In the genomic region with DNA sequence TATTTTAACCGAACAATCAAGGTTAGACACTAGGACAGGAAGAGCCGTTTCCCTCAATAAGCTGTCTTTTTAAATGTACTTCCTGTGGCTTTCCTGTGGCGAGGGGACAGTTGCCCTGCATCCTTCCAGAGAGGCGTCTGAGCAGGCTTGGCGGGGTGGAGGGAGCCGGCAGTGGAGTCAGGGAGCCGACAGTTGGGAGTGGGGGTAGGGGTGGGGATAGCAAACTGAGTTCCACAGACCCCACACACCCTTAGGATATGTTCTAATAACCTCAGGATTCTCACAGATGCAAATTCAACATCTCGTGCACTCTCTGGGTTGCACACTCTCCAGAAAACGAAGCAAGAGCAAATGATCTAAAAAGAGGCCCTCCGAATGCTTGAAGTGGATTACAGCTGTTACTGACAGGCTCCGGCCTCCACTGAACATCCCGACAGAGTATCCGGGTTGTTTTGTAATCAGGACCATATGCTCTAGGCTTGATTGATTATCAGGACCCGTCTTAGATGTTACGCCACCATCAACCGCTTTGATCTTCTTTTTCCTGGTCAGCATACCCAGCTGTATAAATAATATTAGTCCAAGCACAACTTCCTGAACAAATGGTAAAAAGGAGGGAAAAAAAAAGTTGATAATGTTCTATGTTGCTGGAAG, we compare ENCODE assay signal across 8 mouse cellular contexts. TPM values are rescaled to one million over a fixed set of nuclear protein-coding genes. Genes with fewer than 3 reads are reported as not detected.
DNase-seq lines count a peak whose midpoint lies in the region; ATAC-seq and TF ChIP-seq lines count a peak whose summit lies in the region.

No protein-coding gene starts in this region.

- H3K4me3 ChIP-seq in intestine, embryonic 14.5 days (ENCODE audit: low read depth, low read length) = no peak overlapping the region
- no peak overlapping the region for H3K4me3 ChIP-seq in intestine, postnatal 0 days (ENCODE audit: low read depth, low read length)
- peak overlapping the region; percentile 44 for H3K4me3 ChIP-seq in heart, embryonic 10.5 days
- 0 out of 2 replicates have a peak overlapping the region, but pooled peaks have one; percentile 10 for H3K4me3 ChIP-seq in kidney, embryonic 15.5 days (replicated peaks)

- peak overlapping the region; percentile 40; the same call in 1 of the 2 replicates for H3K27ac ChIP-seq in intestine, embryonic 14.5 days (ENCODE audit: low read depth)
- no peak overlapping the region for H3K27ac ChIP-seq in intestine, postnatal 0 days (ENCODE audit: low read depth, low read length)
- H3K27ac ChIP-seq in heart, embryonic 10.5 days = peak overlapping the region; percentile 73
- H3K27ac ChIP-seq in kidney, embryonic 15.5 days = peak overlapping the region; percentile 74

- no peak for ATAC-seq in intestine, embryonic 14.5 days (replicated peaks; ENCODE audit: low FRiP score, low TSS enrichment, low read depth)
- no peak for ATAC-seq in intestine, postnatal 0 days
- ATAC-seq in kidney, embryonic 15.5 days (replicated peaks; ENCODE audit: low FRiP score) = peak; percentile 65
- ATAC-seq in cerebellum, adult (ENCODE audit: insufficient number of reproducible peaks, low FRiP score, low TSS enrichment) = no peak

- 22% methylated on average over 16 of the region's 16 CpGs for WGBS in intestine, embryonic 14.5 days
- 27% methylated on average over 16 of the region's 16 CpGs for WGBS in intestine, postnatal 0 days
- 8% methylated on average over 16 of the region's 16 CpGs for WGBS in heart, embryonic 10.5 days
- WGBS in kidney, embryonic 15.5 days = 8% methylated on average over 16 of the region's 16 CpGs

- DNase-seq in intestine, embryonic 14.5 days (ENCODE audit: low spot score) = peak; percentile 54
- DNase-seq in heart, embryonic 10.5 days (ENCODE audit: low spot score) = no peak
- DNase-seq in lung, postnatal 36 days = peak; percentile 55
- no peak for DNase-seq in urinary bladder, adult 2 months (ENCODE audit: low spot score)
- DNase-seq in left cerebral cortex, adult 9 months (ENCODE audit: low spot score in 2 of 2) = no peak

- no peak for TF ChIP-seq CTCF in intestine, postnatal 0 days (IDR thresholded peaks at IDR 0.05; ENCODE audit: low read depth)

- H3K9me3 ChIP-seq in intestine, embryonic 14.5 days (ENCODE audit: control insufficient read depth, low read length) = no peaks in the 10 kb centered on the region
- H3K9me3 ChIP-seq in intestine, postnatal 0 days (ENCODE audit: control insufficient read depth) = no peaks in the 10 kb centered on the region
- no peaks in the 10 kb centered on the region for H3K9me3 ChIP-seq in heart, embryonic 10.5 days
- H3K9me3 ChIP-seq in kidney, embryonic 15.5 days (replicated peaks) = no peaks in the 10 kb centered on the region

- peaks cover 10% of the 10 kb centered on the region; the same call in 1 of the 2 replicates for H3K4me1 ChIP-seq in intestine, embryonic 14.5 days (replicated peaks; ENCODE audit: control insufficient read depth, insufficient read depth, low read length)
- 0 out of 2 replicates have a peak, but pooled peaks cover 3% of the 10 kb centered on the region for H3K4me1 ChIP-seq in intestine, postnatal 0 days (replicated peaks; ENCODE audit: control insufficient read depth, insufficient read depth, low read length)
- H3K4me1 ChIP-seq in heart, embryonic 10.5 days = peaks cover 28% of the 10 kb centered on the region
- H3K4me1 ChIP-seq in kidney, embryonic 15.5 days = peaks cover 39% of the 10 kb centered on the region

- H3K36me3 ChIP-seq in intestine, embryonic 14.5 days (ENCODE audit: control insufficient read depth, insufficient read depth, low read length) = no peaks in the 10 kb centered on the region
- no peaks in the 10 kb centered on the region for H3K36me3 ChIP-seq in intestine, postnatal 0 days (ENCODE audit: control insufficient read depth, insufficient read depth)
- no peaks in the 10 kb centered on the region for H3K36me3 ChIP-seq in heart, embryonic 10.5 days
- H3K36me3 ChIP-seq in kidney, embryonic 15.5 days = no peaks in the 10 kb centered on the region

- H3K27me3 ChIP-seq in intestine, embryonic 14.5 days (replicated peaks; ENCODE audit: control insufficient read depth, insufficient read depth, low read length) = no peaks in the 10 kb centered on the region
- no peaks in the 10 kb centered on the region for H3K27me3 ChIP-seq in intestine, postnatal 0 days (replicated peaks; ENCODE audit: control insufficient read depth, insufficient read depth, low read length)
- H3K27me3 ChIP-seq in heart, embryonic 10.5 days (ENCODE audit: insufficient read depth, poor library complexity, severe bottlenecking) = no peaks in the 10 kb centered on the region
- H3K27me3 ChIP-seq in kidney, embryonic 15.5 days = no peaks in the 10 kb centered on the region

- H3K9ac ChIP-seq in intestine, embryonic 14.5 days (ENCODE audit: low read length) = no peak overlapping the region
- no peak overlapping the region for H3K9ac ChIP-seq in intestine, postnatal 0 days (ENCODE audit: low read depth, low read length)
- H3K9ac ChIP-seq in kidney, embryonic 15.5 days = no peak overlapping the region; the same call in 1 of the 2 replicates

- peak overlapping the region; percentile 20 for H3K4me2 ChIP-seq in intestine, embryonic 14.5 days (ENCODE audit: low read length)
- no peak overlapping the region for H3K4me2 ChIP-seq in intestine, postnatal 0 days (replicated peaks; ENCODE audit: low read depth)
- peak overlapping the region; percentile 48 for H3K4me2 ChIP-seq in kidney, embryonic 15.5 days

RNA-seq across cellular contexts. Expression of a gene that starts 33.9 kb away (rescaled TPM):
- polyA plus RNA-seq in intestine, embryonic 14.5 days (2014; fragmentation: Nextera tagmentation; extraction: Ambion mirVana) = 40.7 and 44.2 TPM in 2 replicates
- 27.9 and 34.6 TPM in 2 replicates for polyA plus RNA-seq in intestine, postnatal 0 days (2015; fragmentation: Nextera tagmentation; extraction: Ambion mirVana)
- polyA plus RNA-seq in heart, embryonic 10.5 days (2016; fragmentation: Nextera tagmentation; extraction: Ambion mirVana) = 58.5 and 65.3 TPM in 2 replicates
- 85.7 and 88.7 TPM in 2 replicates for polyA plus RNA-seq in kidney, embryonic 15.5 days (2015; fragmentation: Nextera tagmentation; extraction: Ambion mirVana)
- 27.4 and 29.3 TPM in 2 replicates for polyA plus RNA-seq in urinary bladder, adult 2 months (2012; rRNA removed)

Comparison
In these comparisons a context has a peak if more than half of its experiments do, and no peak if none do; other contexts are left out.
1. DNase-seq: peak in intestine, embryonic 14.5 days (single experiment) and lung, postnatal 36 days (single experiment); none in heart, embryonic 10.5 days (single experiment), urinary bladder, adult 2 months (single experiment) and left cerebral cortex, adult 9 months (0 of 2).
2. H3K4me3 ChIP-seq: peak in heart, embryonic 10.5 days (single experiment) and kidney, embryonic 15.5 days (single experiment); none in intestine, embryonic 14.5 days (single experiment) and intestine, postnatal 0 days (single experiment).